Mouse (Mus musculus): Measurements from ENCODE around the gene Insc. TPM values are rescaled to one million over a fixed set of nuclear protein-coding genes. Genes with fewer than 3 reads are reported as not detected.
A peak's percentile ranks its signal among the peaks of the same experiment; 100 is the strongest.
"Not testable (repeated sequence)": the region's sequence is repeated elsewhere in the genome, so short reads cannot be mapped to it uniquely, and the experiment has no call there.

Insc gene
- polyA plus RNA-seq (2015; fragmentation: Nextera tagmentation; extraction: Ambion mirVana) = 17.8 and 18.1 TPM in 2 replicates

DNA sequence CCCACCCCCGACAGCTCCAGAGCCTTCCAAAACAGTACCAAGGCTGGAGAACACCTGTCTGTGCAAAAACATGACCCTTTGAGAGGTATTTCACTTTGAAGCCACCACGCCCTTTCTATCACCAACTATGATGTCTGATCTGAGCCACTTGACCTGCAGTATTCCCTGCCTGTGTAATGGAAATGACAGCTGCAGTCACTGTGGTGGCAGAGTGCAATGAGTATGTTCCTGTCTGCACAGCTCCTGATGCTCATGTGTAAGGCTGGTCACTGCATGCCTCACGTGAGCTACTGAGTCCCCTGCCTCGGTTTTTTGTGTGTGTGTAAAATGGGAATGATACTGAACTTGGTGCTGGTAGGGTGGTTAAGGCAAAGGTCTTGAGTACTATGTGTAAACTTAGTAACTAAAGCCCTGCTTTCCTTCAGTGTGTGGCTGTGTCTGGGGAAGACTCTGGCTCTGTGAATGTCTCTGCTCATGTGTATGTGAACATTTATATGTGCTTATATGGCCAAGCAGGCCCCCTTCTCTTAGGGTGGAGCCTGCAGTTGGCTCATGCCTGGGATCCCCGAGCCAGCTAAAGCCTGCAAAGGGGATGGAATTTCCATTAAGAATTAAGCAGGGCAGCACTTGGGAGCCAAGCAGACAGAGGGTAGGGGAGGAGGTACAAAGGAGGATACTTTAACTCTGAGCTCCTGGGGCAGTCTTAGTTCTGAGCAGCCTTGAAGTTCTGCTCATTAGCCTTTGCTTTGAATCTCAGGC, at the start of gene Insc:
Gene Insc, plus strand, starts transcription at position 673 of the 759 bp plus-strand sequence.
- H3K4me3 ChIP-seq (ENCODE audit: low read length) = no peak within 1 kb of the TSS
- WGBS = 69% methylated on average over 5 of the region's 5 CpGs
- peak within 1 kb of the TSS; percentile 73 for H3K27ac ChIP-seq (ENCODE audit: low read length)
- no peaks in the 10 kb centered on the region for H3K9me3 ChIP-seq (ENCODE audit: control insufficient read depth, low read length)
- H3K9ac ChIP-seq (ENCODE audit: low read depth, low read length) = peak within 1 kb of the TSS; percentile 5; the same call in 1 of the 2 replicates
- no peaks in the 10 kb centered on the region for H3K27me3 ChIP-seq (replicated peaks; ENCODE audit: control insufficient read depth, insufficient read depth, low read length)
- peaks cover 5% of the 10 kb centered on the region; the same call in 1 of the 2 replicates for H3K4me1 ChIP-seq (ENCODE audit: control insufficient read depth, insufficient read depth, low read length)
- H3K36me3 ChIP-seq (ENCODE audit: control insufficient read depth, insufficient read depth, low read length) = no peaks in the 10 kb centered on the region
- peak; percentile 62 for ATAC-seq
- H3K4me2 ChIP-seq (ENCODE audit: low read depth, low read length) = no peak within 1 kb of the TSS

DNA sequence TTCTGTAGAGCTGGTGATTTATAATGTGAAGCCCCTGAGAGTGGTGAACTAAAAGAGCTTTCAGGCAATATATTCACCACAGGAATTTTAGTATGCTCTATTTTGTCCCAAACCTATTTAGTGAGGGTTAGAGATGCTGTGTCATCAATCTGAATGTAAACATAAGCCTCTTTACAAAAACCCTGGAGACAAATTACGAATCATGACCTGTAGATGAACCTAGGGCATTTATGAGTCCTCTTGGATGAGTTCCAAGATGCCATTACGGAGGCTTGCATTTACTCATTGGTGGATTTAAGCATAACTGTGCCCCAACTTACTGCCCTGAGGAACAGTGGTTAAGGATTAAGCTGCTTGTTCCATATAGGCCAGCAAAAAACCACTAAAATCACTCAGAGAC, 42.6 kb upstream of the Insc start:
- H3K27me3 ChIP-seq (replicated peaks; ENCODE audit: control insufficient read depth, insufficient read depth, low read length) = no peaks in the 10 kb centered on the region
- H3K9me3 ChIP-seq (ENCODE audit: control insufficient read depth, low read length) = no peaks in the 10 kb centered on the region
- no peak overlapping the region for H3K9ac ChIP-seq (ENCODE audit: low read depth, low read length)
- no peak overlapping the region for H3K4me3 ChIP-seq (ENCODE audit: low read length)
- 20% methylated on average over 2 of the region's 2 CpGs for WGBS
- no peak for ATAC-seq
- H3K4me2 ChIP-seq (ENCODE audit: low read depth, low read length) = no peak overlapping the region
- H3K4me1 ChIP-seq (ENCODE audit: control insufficient read depth, insufficient read depth, low read length) = no peaks in the 10 kb centered on the region; the same call in 1 of the 2 replicates
- H3K36me3 ChIP-seq (ENCODE audit: control insufficient read depth, insufficient read depth, low read length) = no peaks in the 10 kb centered on the region
- no peak overlapping the region for H3K27ac ChIP-seq (ENCODE audit: low read length)

DNA sequence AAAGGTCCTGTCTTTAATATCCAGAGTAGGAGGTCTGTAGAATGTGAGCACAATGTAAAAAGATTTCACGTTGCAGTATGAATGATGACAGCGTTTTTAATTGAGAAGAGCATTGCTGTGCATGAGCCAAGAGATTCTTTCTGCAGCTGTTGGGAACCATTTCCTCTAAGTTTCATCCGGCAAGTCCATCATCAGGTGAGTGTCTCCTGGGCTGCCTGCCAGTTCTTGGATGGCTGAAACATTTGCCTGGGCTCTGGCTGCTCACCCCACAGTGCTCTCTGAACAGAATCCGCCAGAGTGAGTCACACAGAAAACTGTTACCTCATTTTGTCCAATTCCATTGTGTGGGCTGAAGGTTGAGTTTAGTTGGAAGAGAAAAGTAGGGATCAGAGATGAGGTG, 36.8 kb upstream of the Insc start:
- Histone ChIP-seq H3K27me3 (replicated peaks; ENCODE audit: control insufficient read depth, insufficient read depth, low read length) (no peaks in the 10 kb centered on the region), H3K27ac (ENCODE audit: low read length) (no peak overlapping the region), H3K9me3 (ENCODE audit: control insufficient read depth, low read length) (no peaks in the 10 kb centered on the region), H3K4me3 (ENCODE audit: low read length) (no peak overlapping the region), H3K9ac (ENCODE audit: low read depth, low read length) (no peak overlapping the region), H3K36me3 (ENCODE audit: control insufficient read depth, insufficient read depth, low read length) (no peaks in the 10 kb centered on the region), H3K4me2 (ENCODE audit: low read depth, low read length) (no peak overlapping the region), H3K4me1 (ENCODE audit: control insufficient read depth, insufficient read depth, low read length) (no peaks in the 10 kb centered on the region)
- 60% methylated on average over 4 of the region's 4 CpGs for WGBS
- no peak for ATAC-seq

DNA sequence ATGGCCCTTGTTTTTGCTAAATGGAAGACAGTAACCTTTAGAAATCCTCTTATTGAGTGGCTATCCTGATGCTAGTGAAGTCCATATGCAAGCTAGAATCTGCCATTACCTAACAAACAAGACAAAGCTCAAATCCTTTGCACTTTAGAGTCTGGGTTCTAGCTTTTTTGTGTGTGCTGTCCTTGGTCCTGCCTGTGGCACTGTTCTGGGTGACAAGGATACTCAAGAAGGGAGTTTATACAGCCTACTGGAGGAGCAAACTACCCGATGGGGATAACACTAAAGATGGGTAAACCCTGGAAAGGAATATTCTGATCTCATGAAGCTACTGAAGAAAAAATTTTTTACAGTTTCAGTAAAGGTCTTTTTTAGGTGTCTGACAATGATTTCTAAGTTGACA, 36.1 kb upstream of the Insc start:
- Histone ChIP-seq H3K9me3 (ENCODE audit: control insufficient read depth, low read length) (no peaks in the 10 kb centered on the region), H3K36me3 (ENCODE audit: control insufficient read depth, insufficient read depth, low read length) (no peaks in the 10 kb centered on the region), H3K4me3 (ENCODE audit: low read length) (no peak overlapping the region), H3K27me3 (replicated peaks; ENCODE audit: control insufficient read depth, insufficient read depth, low read length) (no peaks in the 10 kb centered on the region), H3K27ac (ENCODE audit: low read length) (no peak overlapping the region), H3K9ac (ENCODE audit: low read depth, low read length) (no peak overlapping the region), H3K4me2 (ENCODE audit: low read depth, low read length) (no peak overlapping the region), H3K4me1 (ENCODE audit: control insufficient read depth, insufficient read depth, low read length) (no peaks in the 10 kb centered on the region)
- 59% methylated on average over 1 of the region's 1 CpGs for WGBS
- no peak for ATAC-seq

DNA sequence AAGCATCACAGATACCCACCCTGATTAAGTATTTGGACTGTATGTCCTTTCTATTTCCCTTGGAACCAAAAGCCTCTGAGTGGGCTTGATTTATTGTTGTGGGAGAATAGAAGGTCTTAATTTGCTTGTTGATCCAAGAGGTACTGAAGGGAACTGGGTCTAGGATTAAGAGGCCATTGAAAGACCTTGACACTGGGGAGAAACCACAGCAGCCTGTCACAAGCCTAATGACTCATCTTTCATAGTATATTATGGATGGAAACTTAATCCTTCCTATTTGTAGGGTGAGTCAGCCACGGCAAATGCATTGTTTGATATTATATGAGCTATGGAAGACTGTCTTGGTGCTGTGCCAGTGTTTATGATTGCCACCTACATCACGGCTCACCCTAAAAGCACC, 33.1 kb upstream of the Insc start:
- Histone ChIP-seq H3K36me3 (ENCODE audit: control insufficient read depth, insufficient read depth, low read length) (no peaks in the 10 kb centered on the region), H3K9ac (ENCODE audit: low read depth, low read length) (no peak overlapping the region), H3K27ac (ENCODE audit: low read length) (no peak overlapping the region), H3K4me1 (ENCODE audit: control insufficient read depth, insufficient read depth, low read length) (no peaks in the 10 kb centered on the region), H3K4me2 (ENCODE audit: low read depth, low read length) (no peak overlapping the region), H3K4me3 (ENCODE audit: low read length) (no peak overlapping the region), H3K27me3 (replicated peaks; ENCODE audit: control insufficient read depth, insufficient read depth, low read length) (no peaks in the 10 kb centered on the region), H3K9me3 (ENCODE audit: control insufficient read depth, low read length) (no peaks in the 10 kb centered on the region)
- WGBS = 79% methylated on average over 2 of the region's 2 CpGs
- ATAC-seq = no peak

DNA sequence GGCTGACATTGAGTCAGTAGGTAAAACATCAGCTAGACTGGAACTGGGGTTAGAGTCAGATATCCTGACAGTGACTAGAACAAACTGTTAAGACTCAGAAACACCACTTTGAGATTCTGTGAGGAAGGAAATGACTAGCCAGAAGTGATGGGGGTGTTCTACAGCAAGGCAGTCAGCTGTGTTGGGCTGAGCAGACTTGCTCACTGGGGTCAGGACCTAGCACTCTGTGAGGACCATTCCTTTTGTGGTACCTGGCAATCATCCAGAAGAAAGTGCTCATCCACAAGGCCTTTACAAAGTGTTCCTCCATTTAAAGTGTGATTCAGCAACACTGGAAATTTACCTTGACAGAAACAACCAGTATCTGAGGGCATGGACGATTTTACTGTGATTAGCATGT, 31.0 kb upstream of the Insc start:
- no peak for ATAC-seq
- Histone ChIP-seq H3K9me3 (ENCODE audit: control insufficient read depth, low read length) (no peaks in the 10 kb centered on the region), H3K36me3 (ENCODE audit: control insufficient read depth, insufficient read depth, low read length) (no peaks in the 10 kb centered on the region), H3K9ac (ENCODE audit: low read depth, low read length) (no peak overlapping the region), H3K4me1 (ENCODE audit: control insufficient read depth, insufficient read depth, low read length) (no peaks in the 10 kb centered on the region), H3K27ac (ENCODE audit: low read length) (no peak overlapping the region), H3K4me3 (ENCODE audit: low read length) (no peak overlapping the region), H3K27me3 (replicated peaks; ENCODE audit: control insufficient read depth, insufficient read depth, low read length) (peaks cover 9% of the 10 kb centered on the region), H3K4me2 (ENCODE audit: low read depth, low read length) (no peak overlapping the region)
- 70% methylated on average over 1 of the region's 1 CpGs for WGBS

DNA sequence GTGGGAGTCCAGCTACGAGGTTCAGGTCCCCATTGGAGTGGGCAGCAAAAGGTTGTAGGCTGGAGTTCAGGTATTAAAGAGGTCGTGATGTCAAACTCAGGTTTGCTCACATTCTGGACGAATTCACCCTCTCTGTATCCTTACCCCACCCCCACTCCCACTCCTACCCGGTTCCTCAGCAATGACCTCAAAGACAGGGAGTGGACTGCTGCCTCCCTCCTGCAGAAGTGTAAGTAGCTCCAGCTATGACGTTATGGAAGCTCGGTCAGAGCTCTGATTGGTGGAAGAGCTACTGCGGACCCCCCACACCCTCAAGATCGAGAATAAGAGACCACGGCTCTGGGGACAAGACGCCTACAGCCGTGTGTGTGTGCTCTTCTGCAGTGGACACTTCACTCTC, 25.2 kb upstream of the Insc start, which contains the start of gene Calcb:
Gene Calcb, plus strand, starts transcription at position 344 of the 400 bp plus-strand sequence.
- Histone ChIP-seq H3K4me3 (ENCODE audit: low read length) (peak within 1 kb of the TSS; percentile 17), H3K27me3 (replicated peaks; ENCODE audit: control insufficient read depth, insufficient read depth, low read length) (peaks cover 32% of the 10 kb centered on the region), H3K36me3 (ENCODE audit: control insufficient read depth, insufficient read depth, low read length) (no peaks in the 10 kb centered on the region), H3K4me2 (ENCODE audit: low read depth, low read length) (peak within 1 kb of the TSS; percentile 32), H3K4me1 (ENCODE audit: control insufficient read depth, insufficient read depth, low read length) (peaks cover 7% of the 10 kb centered on the region), H3K9ac (ENCODE audit: low read depth, low read length) (no peak within 1 kb of the TSS), H3K9me3 (ENCODE audit: control insufficient read depth, low read length) (no peaks in the 10 kb centered on the region), H3K27ac (ENCODE audit: low read length) (no peak within 1 kb of the TSS)
- WGBS = 6% methylated on average over 11 of the region's 11 CpGs
- no peak for ATAC-seq

DNA sequence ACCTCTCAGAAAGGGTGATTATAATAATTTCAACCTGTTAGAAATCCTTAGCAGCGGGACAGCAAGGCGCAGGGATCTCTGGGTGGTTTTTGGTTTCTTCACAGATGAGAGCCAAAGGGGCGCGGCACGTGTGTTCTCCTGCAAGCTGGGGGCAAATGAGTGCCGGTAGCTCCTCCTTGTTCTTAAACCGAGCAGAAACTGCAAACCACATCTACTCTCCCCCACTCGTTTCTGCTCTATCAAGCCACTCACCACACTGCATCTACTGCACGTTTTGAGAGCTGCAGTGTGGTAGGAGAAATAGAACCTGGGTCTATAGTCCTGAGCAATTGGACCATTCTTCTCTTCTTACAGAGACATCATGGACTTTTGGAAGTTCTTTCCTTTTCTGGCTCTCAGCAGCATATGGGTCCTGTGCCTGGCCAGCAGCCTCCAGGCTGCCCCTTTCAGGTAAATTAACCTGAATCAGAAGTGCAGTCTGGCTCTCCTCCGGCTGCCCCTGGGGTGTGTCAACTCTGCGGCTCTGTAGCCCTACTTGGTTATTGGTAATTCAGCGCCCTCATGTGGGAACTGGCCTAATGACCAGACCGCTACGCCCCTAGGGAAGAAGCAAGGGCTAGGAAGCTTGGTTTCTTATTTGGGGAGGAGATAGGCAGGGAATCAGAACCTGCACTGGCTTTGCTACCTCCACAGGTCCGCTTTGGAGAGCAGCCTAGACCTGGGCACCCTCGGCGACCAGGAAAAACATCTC, 23.9 kb upstream of the Insc start:
- H3K4me3 ChIP-seq (ENCODE audit: low read length) = peak overlapping the region; percentile 17
- no peak for ATAC-seq
- H3K4me2 ChIP-seq (ENCODE audit: low read depth, low read length) = peak overlapping the region; percentile 32
- peaks cover 7% of the 10 kb centered on the region for H3K4me1 ChIP-seq (ENCODE audit: control insufficient read depth, insufficient read depth, low read length)
- H3K9ac ChIP-seq (ENCODE audit: low read depth, low read length) = no peak overlapping the region
- 5% methylated on average over 17 of the region's 17 CpGs for WGBS
- H3K27ac ChIP-seq (ENCODE audit: low read length) = no peak overlapping the region
- peaks cover 32% of the 10 kb centered on the region for H3K27me3 ChIP-seq (replicated peaks; ENCODE audit: control insufficient read depth, insufficient read depth, low read length)
- no peaks in the 10 kb centered on the region for H3K9me3 ChIP-seq (ENCODE audit: control insufficient read depth, low read length)
- no peaks in the 10 kb centered on the region for H3K36me3 ChIP-seq (ENCODE audit: control insufficient read depth, insufficient read depth, low read length)

DNA sequence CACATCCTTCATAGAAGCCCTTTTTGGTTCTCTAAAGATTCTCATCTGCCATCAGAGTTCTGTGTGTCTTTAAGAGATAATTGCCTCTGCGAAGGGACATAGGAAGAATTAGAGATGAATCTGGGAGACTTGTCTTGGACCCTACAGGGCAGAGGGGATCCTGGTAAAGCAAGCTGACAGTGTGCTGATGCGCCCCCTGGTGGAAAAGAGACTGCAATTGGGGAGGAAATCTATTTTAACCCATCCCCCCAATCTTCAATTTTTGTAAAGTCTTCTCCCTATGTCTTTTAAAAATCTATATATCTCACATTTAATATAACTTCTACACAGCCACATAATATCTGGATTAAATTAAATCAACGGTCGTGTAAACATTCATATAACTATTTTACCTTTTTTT, 13.8 kb upstream of the Insc start:
- H3K27ac ChIP-seq (ENCODE audit: low read length); H3K4me3 ChIP-seq (ENCODE audit: low read length); H3K4me1 ChIP-seq (ENCODE audit: control insufficient read depth, insufficient read depth, low read length); H3K36me3 ChIP-seq (ENCODE audit: control insufficient read depth, insufficient read depth, low read length); H3K27me3 ChIP-seq (replicated peaks; ENCODE audit: control insufficient read depth, insufficient read depth, low read length); ATAC-seq; H3K9me3 ChIP-seq (ENCODE audit: control insufficient read depth, low read length); H3K4me2 ChIP-seq (ENCODE audit: low read depth, low read length); H3K9ac ChIP-seq (ENCODE audit: low read depth, low read length): not testable (repeated sequence)
- 62% methylated on average over 4 of the region's 4 CpGs for WGBS

Measured in intestine, embryonic 16.5 days (tissue).